Mouse (Mus musculus) kidney, adult 2 months (tissue): ENCODE measurements around the gene Acsf2.

Experiments used
- CTCF ChIP-seq: fragments of 200-500 bp; conservative IDR thresholded peaks from 2 replicates; pipeline ENCODE4 v1.5.1; 2011; ENCODE audit warnings: low read depth, mild to moderate bottlenecking, control low read depth, low read length, moderate library complexity, mixed read lengths; ENCODE audit not compliant: insufficient read depth, insufficient read length
- POLR2A ChIP-seq: fragments of 200-500 bp; IDR thresholded peaks from one replicate; pipeline ENCODE4 v1.6.1; 2011; ENCODE audit warnings: low read depth, low read length, control low read depth

DNA sequence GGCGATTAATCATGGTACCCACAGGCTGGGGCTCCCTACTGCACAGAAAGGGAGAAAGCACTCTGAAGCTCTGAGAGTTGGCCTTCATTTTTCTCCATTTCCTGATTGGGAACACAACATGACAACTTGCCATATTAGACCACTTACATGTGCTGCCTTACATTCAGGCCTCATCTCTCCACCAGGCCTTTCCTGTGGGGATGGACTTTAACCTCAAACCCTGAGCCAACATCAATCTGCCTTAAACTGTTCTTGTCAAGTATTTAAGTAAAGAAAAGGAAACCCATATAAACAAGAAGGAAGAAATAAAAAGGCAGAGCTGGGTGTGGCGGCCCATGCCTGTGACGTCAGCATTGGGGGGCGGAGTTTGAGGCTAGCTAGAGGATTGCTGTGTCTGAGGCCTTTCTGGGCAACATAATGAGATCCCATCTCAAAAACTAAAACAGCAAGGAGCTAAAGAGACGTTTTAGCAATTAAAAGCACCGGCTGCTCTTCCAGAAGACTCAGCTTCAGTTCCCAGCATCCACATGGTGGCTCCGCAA lies 5.3 kb downstream of the Acsf2 start:
- no peak for TF ChIP-seq CTCF
- TF ChIP-seq POLR2A = no peak
